Mouse (Mus musculus) heart, postnatal 0 days (tissue): ENCODE measurements around the gene Bcar3.

Source experiments
- CTCF ChIP-seq: IDR thresholded peaks from 2 replicates; pipeline ENCODE4 v1.5.1; 2016; ENCODE audit warnings: antibody characterized with exemption, control low read depth, low read depth
- EP300 ChIP-seq: IDR thresholded peaks from 2 replicates; pipeline ENCODE4 v1.6.1; 2016; ENCODE audit warnings: antibody characterized with exemption, low read depth

GRCm38 (mm10) chr3:122540918-122541317, 247.0 kb downstream of the Bcar3 start:
- no peak for TF ChIP-seq CTCF
- no peak for TF ChIP-seq EP300
